Mouse (Mus musculus): ENCODE data around the gene Sigirr.

DNA sequence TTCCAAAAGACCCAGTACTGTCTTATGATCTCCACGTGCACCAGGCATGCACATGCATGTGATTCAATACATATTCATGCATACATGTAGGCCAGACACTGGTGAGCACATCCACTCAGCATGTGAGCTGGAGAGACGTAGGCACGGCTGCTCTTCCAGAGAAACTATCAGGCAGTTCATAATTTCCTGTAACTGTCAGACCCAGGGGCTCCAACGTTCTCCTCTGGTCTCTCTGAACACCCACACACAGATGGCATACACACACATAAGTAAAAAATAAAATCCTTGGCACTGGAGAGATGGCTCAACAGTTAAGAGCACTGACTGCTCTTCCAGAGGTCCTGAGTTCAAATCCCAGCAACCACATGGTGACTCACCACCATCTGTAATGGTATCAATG is 26.6 kb downstream of the Sigirr start:
- no peak for TF ChIP-seq CTCF (IDR thresholded peaks at IDR 0.05; ENCODE audit: low read depth)
- TF ChIP-seq EP300 (IDR thresholded peaks at IDR 0.05; ENCODE audit: low read depth): no peak
